In genomic region chr9:47651431-47651830, GRCm38 (mm10) we compare ENCODE assay signal across 16 mouse cellular contexts.
DNase-seq lines count a peak whose midpoint lies in the region; TF ChIP-seq lines count a peak whose summit lies in the region.
"Had no signal": no experiment of that assay in that cellular context is flagged by ENCODE, and none has a peak within 500 bp of the region (broad histone marks: within the 10 kb centered on the region; RNA-seq: fewer than 3 reads in every experiment).

No protein-coding gene starts in this region.

- no peaks in the 10 kb centered on the region for H3K9me3 ChIP-seq in heart, embryonic 10.5 days
- H3K9me3 ChIP-seq: embryonic facial prominence, embryonic 12.5 days; forebrain, embryonic 15.5 days; hindbrain, embryonic 13.5 days; intestine, embryonic 15.5 days; midbrain, embryonic 15.5 days had no signal

- H3K27me3 ChIP-seq in heart, embryonic 10.5 days (ENCODE audit: insufficient read depth, poor library complexity, severe bottlenecking), result no peaks in the 10 kb centered on the region
- H3K27me3 ChIP-seq: embryonic facial prominence, embryonic 12.5 days; forebrain, embryonic 15.5 days; hindbrain, embryonic 13.5 days; intestine, embryonic 15.5 days; midbrain, embryonic 15.5 days had no signal

- no peak overlapping the region for H3K4me3 ChIP-seq in heart, embryonic 10.5 days
- H3K4me3 ChIP-seq in bone marrow macrophage, adult 2 months (ENCODE audit: insufficient read depth, low read length), result peak overlapping the region; percentile 23; the same call in 1 of the 2 replicates
- H3K4me3 ChIP-seq: embryonic facial prominence, embryonic 12.5 days; forebrain, embryonic 15.5 days; hindbrain, embryonic 13.5 days; intestine, embryonic 15.5 days; midbrain, embryonic 15.5 days had no signal

- H3K4me1 ChIP-seq in heart, embryonic 10.5 days, result peaks cover 15% of the 10 kb centered on the region
- H3K4me1 ChIP-seq in bone marrow macrophage, adult 2 months (ENCODE audit: control insufficient read depth, insufficient read depth, low read length), result peaks cover 60% of the 10 kb centered on the region
- H3K4me1 ChIP-seq: intestine, embryonic 15.5 days had no signal

- no peak for TF ChIP-seq CTCF in bone marrow macrophage, adult 2 months (IDR thresholded peaks at IDR 0.05; ENCODE audit: low read depth, low read length)

- H3K36me3 ChIP-seq in heart, embryonic 10.5 days, result no peaks in the 10 kb centered on the region
- H3K36me3 ChIP-seq: embryonic facial prominence, embryonic 12.5 days; forebrain, embryonic 15.5 days; hindbrain, embryonic 13.5 days; intestine, embryonic 15.5 days; midbrain, embryonic 15.5 days had no signal

- 84% methylated on average over 11 of the region's 11 CpGs for WGBS in heart, embryonic 10.5 days

- DNase-seq in heart, adult 9 months (ENCODE audit: low spot score in 2 of 2), result peak; percentile 23 to 59
- DNase-seq in heart, embryonic 10.5 days (ENCODE audit: low spot score), result no peak
- peak; percentile 37 for DNase-seq in layer of hippocampus, adult 11-12 months (ENCODE audit: low spot score)
- no peak for DNase-seq in layer of hippocampus, adult 9-11 months
- DNase-seq in lung, postnatal 25 days (ENCODE audit: low spot score), result peak; percentile 28
- DNase-seq in embryo, embryonic 10.5 days (ENCODE audit: low spot score), result no peak
- no peak for DNase-seq in urinary bladder, postnatal 25 days (ENCODE audit: low spot score)
- DNase-seq: adrenal gland, adult 8-10 months; cerebellum, adult 2 months; gastrocnemius, postnatal 36 days had no signal

- H3K27ac ChIP-seq in heart, embryonic 10.5 days, result no peak overlapping the region
- H3K27ac ChIP-seq in bone marrow macrophage, adult 2 months (ENCODE audit: insufficient read depth, low read depth, low read length), result peak overlapping the region; percentile 93
- H3K27ac ChIP-seq: embryonic facial prominence, embryonic 12.5 days; hindbrain, embryonic 13.5 days; intestine, embryonic 15.5 days; midbrain, embryonic 15.5 days had no signal

- no peak for TF ChIP-seq POLR2A in bone marrow macrophage, adult 2 months (IDR thresholded peaks at IDR 0.05; ENCODE audit: borderline replicate concordance, low read depth, low read length)

Comparison
In these comparisons a context has a peak if more than half of its experiments do, and no peak if none do; other contexts are left out.
1. DNase-seq: peak in heart, adult 9 months (2 of 2), layer of hippocampus, adult 11-12 months (single experiment) and lung, postnatal 25 days (single experiment); none in heart, embryonic 10.5 days (single experiment), layer of hippocampus, adult 9-11 months (single experiment), embryo, embryonic 10.5 days (single experiment) and urinary bladder, postnatal 25 days (single experiment).